In genomic region chr9:50304004-50304403, GRCm38 (mm10) we compare ENCODE assay signal across 13 mouse cellular contexts. TPM values are rescaled to one million over a fixed set of nuclear protein-coding genes. Genes with fewer than 3 reads are reported as not detected.
DNase-seq lines count a peak whose midpoint lies in the region; ATAC-seq and TF ChIP-seq lines count a peak whose summit lies in the region.
"Had no signal": no experiment of that assay in that cellular context is flagged by ENCODE, and none has a peak within 500 bp of the region (broad histone marks: within the 10 kb centered on the region; RNA-seq: fewer than 3 reads in every experiment).

No protein-coding gene starts in this region.

- intact Hi-C loops in heart, postnatal 14 days (cut with DNase I): no loop called here

- H3K36me3 ChIP-seq in heart, embryonic 10.5 days: no peaks in the 10 kb centered on the region
- H3K36me3 ChIP-seq in stomach, postnatal 0 days (ENCODE audit: control insufficient read depth, insufficient read depth, low read length): no peaks in the 10 kb centered on the region
- H3K36me3 ChIP-seq: forebrain, embryonic 15.5 days; heart, embryonic 13.5 days; hindbrain, embryonic 15.5 days; liver, embryonic 12.5 days had no signal

- H3K4me3 ChIP-seq in heart, embryonic 10.5 days: no peak overlapping the region
- H3K4me3 ChIP-seq in stomach, postnatal 0 days (ENCODE audit: low read depth, low read length): no peak overlapping the region
- H3K4me3 ChIP-seq: forebrain, embryonic 15.5 days; heart, embryonic 13.5 days; hindbrain, embryonic 15.5 days; liver, embryonic 12.5 days; myocyte had no signal

- no peak overlapping the region for H3K9ac ChIP-seq in stomach, postnatal 0 days (ENCODE audit: low read length)
- H3K9ac ChIP-seq: forebrain, embryonic 15.5 days; heart, embryonic 13.5 days; hindbrain, embryonic 15.5 days; liver, embryonic 12.5 days had no signal

- no peak for TF ChIP-seq CTCF in stomach, postnatal 0 days (IDR thresholded peaks at IDR 0.05; ENCODE audit: low read depth)

- peak; percentile 11 to 32 for DNase-seq in heart, postnatal 14 days
- no peak for DNase-seq in heart, embryonic 10.5 days (ENCODE audit: low spot score)
- DNase-seq in ovary, postnatal 14 days (ENCODE audit: low spot score): peak; percentile 10
- DNase-seq in ovary, postnatal 36 days (ENCODE audit: low spot score): no peak
- DNase-seq in kidney, postnatal 10 days: peak; percentile 82
- DNase-seq in stomach, postnatal 0 days (ENCODE audit: low spot score): peak; percentile 19
- DNase-seq in liver: no peak

- peaks cover 9% of the 10 kb centered on the region; the same call in 1 of the 2 replicates for H3K4me1 ChIP-seq in heart, embryonic 10.5 days
- H3K4me1 ChIP-seq in stomach, postnatal 0 days (replicated peaks; ENCODE audit: control insufficient read depth, insufficient read depth): peaks cover 3% of the 10 kb centered on the region; the same call in 1 of the 2 replicates
- H3K4me1 ChIP-seq: liver, embryonic 12.5 days had no signal

- no peak for TF ChIP-seq EP300 in stomach, postnatal 0 days (optimal IDR thresholded peaks at IDR 0.05)

- H3K9me3 ChIP-seq in heart, embryonic 10.5 days: no peaks in the 10 kb centered on the region
- no peaks in the 10 kb centered on the region for H3K9me3 ChIP-seq in stomach, postnatal 0 days (ENCODE audit: control insufficient read depth, low read length)
- H3K9me3 ChIP-seq: forebrain, embryonic 15.5 days; heart, embryonic 13.5 days; hindbrain, embryonic 15.5 days; liver, embryonic 12.5 days had no signal

- no peaks in the 10 kb centered on the region for H3K27me3 ChIP-seq in heart, embryonic 10.5 days (ENCODE audit: insufficient read depth, poor library complexity, severe bottlenecking)
- no peaks in the 10 kb centered on the region for H3K27me3 ChIP-seq in stomach, postnatal 0 days (ENCODE audit: control insufficient read depth, insufficient read depth, low read length)
- H3K27me3 ChIP-seq: forebrain, embryonic 15.5 days; heart, embryonic 13.5 days; hindbrain, embryonic 15.5 days; liver, embryonic 12.5 days had no signal

- no peak overlapping the region for H3K27ac ChIP-seq in heart, embryonic 10.5 days
- peak overlapping the region; percentile 35; the same call in 1 of the 2 replicates for H3K27ac ChIP-seq in stomach, postnatal 0 days (replicated peaks)
- H3K27ac ChIP-seq: forebrain, embryonic 15.5 days; heart, embryonic 13.5 days; hindbrain, embryonic 15.5 days; liver, embryonic 12.5 days had no signal

- H3K4me2 ChIP-seq in stomach, postnatal 0 days (replicated peaks; ENCODE audit: low read depth): no peak overlapping the region
- H3K4me2 ChIP-seq: forebrain, embryonic 15.5 days; heart, embryonic 13.5 days; hindbrain, embryonic 15.5 days; liver, embryonic 12.5 days had no signal

- ATAC-seq in stomach, postnatal 0 days (ENCODE audit: low FRiP score, low TSS enrichment): no peak
- ATAC-seq: CD4-positive, CD25-positive, alpha-beta regulatory T cell, adult 4 months; forebrain, embryonic 15.5 days; liver, embryonic 12.5 days had no signal

- WGBS in heart, embryonic 10.5 days: 76% methylated on average over 4 of the region's 4 CpGs
- 34% methylated on average over 4 of the region's 4 CpGs for WGBS in stomach, postnatal 0 days

RNA-seq across cellular contexts. Expression of gene Rpl10-ps3, which starts 40.8 kb away (rescaled TPM):
- 100 to 1,000 TPM; 461 to 463 TPM for total RNA-seq in heart, postnatal 14 days (2021)
- 151 and 194 TPM in 2 replicates for polyA plus RNA-seq in heart, embryonic 10.5 days (2016; fragmentation: Nextera tagmentation; extraction: Ambion mirVana)
- 215 and 244 TPM in 2 replicates for polyA plus RNA-seq in stomach, postnatal 0 days (2015; fragmentation: Nextera tagmentation; extraction: Ambion mirVana)

Comparison
In these comparisons a context has a peak if more than half of its experiments do, and no peak if none do; other contexts are left out.
1. DNase-seq: peak in heart, postnatal 14 days (2 of 2), ovary, postnatal 14 days (single experiment), kidney, postnatal 10 days (single experiment) and stomach, postnatal 0 days (single experiment); none in heart, embryonic 10.5 days (single experiment), ovary, postnatal 36 days (single experiment) and liver (single experiment).